Mouse (Mus musculus) C2C12 (cell line): ENCODE data around the gene Abhd14b.

Source experiments
- CEBPB ChIP-seq: IDR thresholded peaks from one replicate; pipeline ENCODE4 v1.6.1; 2011; ENCODE audit warnings: low read depth, mild to moderate bottlenecking, control low read depth, moderate library complexity
- CTCF ChIP-seq: IDR thresholded peaks from one replicate; pipeline ENCODE4 v1.5.1; 2011; ENCODE audit not compliant: control insufficient read depth, insufficient read depth, insufficient read length
- FOSL1 ChIP-seq: IDR thresholded peaks from one replicate; pipeline ENCODE4 v1.8.0; 2011; ENCODE audit warnings: mild to moderate bottlenecking, low read length; ENCODE audit not compliant: poor library complexity, insufficient read depth, severe bottlenecking
- MAX ChIP-seq: IDR thresholded peaks from one replicate; pipeline ENCODE4 v1.6.1; 2011; ENCODE audit warnings: mild to moderate bottlenecking, control low read depth
- MYOD1 ChIP-seq: IDR thresholded peaks from one replicate; pipeline ENCODE4 v1.6.1; 2011; ENCODE audit warnings: low read depth; ENCODE audit not compliant: control insufficient read depth, insufficient read length
- MYOG ChIP-seq: IDR thresholded peaks from one replicate; pipeline ENCODE4 v1.6.1; 2011; ENCODE audit not compliant: control insufficient read depth, insufficient read length; ENCODE audit errors: extremely low read depth
- USF1 ChIP-seq: IDR thresholded peaks from one replicate; pipeline ENCODE4 v1.6.1; 2011; ENCODE audit warnings: low read depth, mild to moderate bottlenecking, control low read depth, moderate library complexity

DNA sequence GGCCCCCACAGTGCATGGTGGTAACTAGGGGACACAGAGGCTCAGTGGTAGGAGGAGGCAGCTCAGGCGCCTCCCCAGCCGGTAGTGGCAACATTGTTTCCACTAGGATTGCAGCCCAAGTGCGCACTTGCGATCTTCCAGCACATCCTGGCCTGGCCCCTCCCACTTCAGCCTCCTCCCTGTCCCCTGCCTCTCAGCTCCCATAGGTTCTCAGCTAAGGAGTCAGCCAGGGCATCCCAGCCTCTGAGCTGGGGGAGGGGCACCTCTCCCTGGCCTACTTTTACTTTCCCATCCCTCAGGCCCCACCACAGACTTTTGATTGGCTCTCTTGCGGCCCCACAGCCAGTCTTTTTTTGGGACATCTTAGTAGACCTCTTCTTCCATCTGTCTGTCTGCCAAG, 24.6 kb downstream of the Abhd14b start:
- TF ChIP-seq CTCF (no peak), MAX (no peak), USF1 (no peak), MYOD1 (no peak), MYOG (no peak), CEBPB (no peak), FOSL1 (no peak)
